Mouse (Mus musculus) left cerebral cortex, postnatal 14 days (tissue): ENCODE results near the gene Cox17. TPM values are rescaled to one million over a fixed set of nuclear protein-coding genes. Genes with fewer than 3 reads are reported as not detected.

Experiments
- DNase-seq, 2 experiments: peaks; one replicate each; pipeline ENCODE4 v3.0.0; 2021 to 2022; ENCODE audit warnings: low spot score in 2 of 2, mixed read lengths in 1 of 2
- intact Hi-C: fragments of 180-260 bp; cut with DNase I; formaldehyde crosslinking; loops from one replicate; pipeline ENCODE4 v1.15.1; 2025
- total RNA-seq, 2 experiments: library from RNA; stranded (reverse); gene quantifications; 2 replicates each; pipeline ENCODE4 v1.2.3; 2021

The Cox17 gene
- total RNA-seq, 2 experiments from 2014 or later = 88.0 to 89.4 TPM

- no peak for DNase-seq
- intact Hi-C loops = loop anchor here (10.0 kb wide), 1 partner anchor 105 kb away; no protein-coding TSS in a partner anchor
These were observed 33.1 kb downstream of the Cox17 start for GRCm38 (mm10) chr16:38379926-38380325.

DNA sequence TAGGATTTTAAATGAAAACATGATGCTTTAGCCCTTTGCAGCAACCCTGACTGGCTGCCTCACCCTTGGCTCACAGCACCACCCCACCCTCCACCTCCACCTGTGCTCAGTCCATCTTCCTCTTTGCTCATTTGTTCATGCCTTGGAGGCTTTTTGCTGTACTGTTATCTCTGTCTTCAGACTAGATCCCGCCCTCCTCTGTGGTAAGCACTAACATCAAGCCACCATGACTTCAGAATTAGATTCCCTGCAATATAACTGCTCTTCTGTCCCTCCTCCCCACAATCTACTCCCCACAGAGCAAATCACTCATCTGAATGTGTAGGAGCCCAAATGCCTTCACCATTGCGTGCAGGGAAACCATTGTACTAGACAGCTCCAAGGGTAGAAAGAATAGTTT is 36.9 kb downstream of the Cox17 start:
- intact Hi-C loops = no loop called here

DNA sequence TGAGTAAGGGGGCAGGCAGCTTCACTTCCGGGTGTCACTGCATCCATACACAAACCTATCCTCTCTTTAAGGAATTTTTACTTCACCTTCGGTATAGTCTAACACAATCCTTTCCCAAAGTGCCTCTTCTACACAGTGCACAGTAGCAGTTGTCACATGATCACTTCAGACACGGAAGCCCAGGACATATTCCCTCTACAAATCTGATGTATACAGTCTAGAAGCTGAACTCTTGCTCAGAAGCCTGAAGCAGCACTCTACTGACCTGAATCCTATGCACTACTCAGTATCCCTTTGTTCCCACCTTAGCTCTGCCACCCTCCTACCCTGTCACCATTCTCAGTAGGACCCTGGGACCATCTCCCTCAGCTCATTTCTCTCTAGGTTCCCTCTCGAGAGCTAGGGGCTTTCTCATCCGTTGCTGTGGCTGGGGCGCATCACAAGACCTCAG is 38.4 kb downstream of the Cox17 start:
- no peak for DNase-seq
- intact Hi-C loops = no loop called here

More for the DNA sequence above, 36.9 kb downstream of the Cox17 start:
- DNase-seq = no peak

DNA sequence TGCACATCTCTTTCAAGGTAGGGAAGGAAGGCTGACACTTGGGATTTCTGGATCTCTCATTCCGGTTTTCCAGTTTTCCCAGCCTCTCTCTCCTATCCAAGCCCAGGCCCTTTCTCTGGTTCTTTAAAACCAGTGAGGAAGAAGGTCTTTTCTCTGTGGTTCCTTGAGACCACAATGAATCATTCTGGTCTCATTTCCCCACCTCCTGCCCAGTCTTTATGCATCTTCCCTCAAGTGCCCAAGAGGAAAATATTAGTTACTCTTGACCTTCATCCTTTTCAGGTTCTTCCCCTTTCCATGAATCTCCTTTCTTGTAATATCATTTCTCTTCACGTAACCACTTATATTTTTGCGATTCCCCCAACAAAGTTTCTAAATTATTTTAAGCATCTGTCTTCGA is 38.9 kb downstream of the Cox17 start:
- intact Hi-C loops = no loop called here
- DNase-seq = no peak

DNA sequence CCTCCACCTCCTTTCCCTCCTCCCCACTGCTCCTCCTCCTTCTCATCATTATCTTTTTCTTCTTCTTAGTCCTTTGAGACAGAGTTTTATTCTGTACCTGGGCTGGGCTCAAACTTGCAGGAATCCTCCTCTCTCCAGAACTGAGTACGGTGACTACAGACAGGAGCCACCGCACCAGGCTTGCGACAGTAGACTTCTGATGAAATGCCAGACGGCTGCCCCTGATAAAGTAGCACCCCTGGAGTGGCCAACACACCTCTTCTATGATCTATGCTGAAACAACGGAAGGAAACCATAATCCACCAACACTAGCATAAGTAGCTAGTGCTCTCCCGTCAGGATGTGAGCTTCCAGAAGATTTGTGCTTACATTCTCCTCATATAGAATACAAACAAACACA is 40.6 kb downstream of the Cox17 start:
- DNase-seq = no peak
- intact Hi-C loops = no loop called here

DNA sequence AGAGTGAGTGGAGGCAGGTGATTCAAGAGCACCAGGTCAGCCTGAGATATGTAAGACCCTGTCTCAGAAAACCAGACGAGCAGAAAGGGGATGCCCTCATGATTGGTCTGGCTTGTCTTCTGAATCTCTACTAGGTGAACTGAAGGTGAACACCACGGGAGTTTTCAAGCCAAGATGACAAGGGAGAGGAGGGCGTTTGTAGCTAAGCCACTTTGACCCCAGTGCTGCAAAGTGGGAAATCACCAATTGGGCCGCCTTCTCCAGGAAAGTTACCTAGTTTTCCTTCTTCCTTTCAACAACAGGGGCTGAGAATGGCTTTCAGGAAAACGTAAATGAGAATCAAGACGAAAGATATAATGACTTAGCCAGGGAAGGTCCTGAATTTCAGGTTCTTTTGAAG is 42.0 kb downstream of the Cox17 start:
- no peak for DNase-seq
- intact Hi-C loops = no loop called here

DNA sequence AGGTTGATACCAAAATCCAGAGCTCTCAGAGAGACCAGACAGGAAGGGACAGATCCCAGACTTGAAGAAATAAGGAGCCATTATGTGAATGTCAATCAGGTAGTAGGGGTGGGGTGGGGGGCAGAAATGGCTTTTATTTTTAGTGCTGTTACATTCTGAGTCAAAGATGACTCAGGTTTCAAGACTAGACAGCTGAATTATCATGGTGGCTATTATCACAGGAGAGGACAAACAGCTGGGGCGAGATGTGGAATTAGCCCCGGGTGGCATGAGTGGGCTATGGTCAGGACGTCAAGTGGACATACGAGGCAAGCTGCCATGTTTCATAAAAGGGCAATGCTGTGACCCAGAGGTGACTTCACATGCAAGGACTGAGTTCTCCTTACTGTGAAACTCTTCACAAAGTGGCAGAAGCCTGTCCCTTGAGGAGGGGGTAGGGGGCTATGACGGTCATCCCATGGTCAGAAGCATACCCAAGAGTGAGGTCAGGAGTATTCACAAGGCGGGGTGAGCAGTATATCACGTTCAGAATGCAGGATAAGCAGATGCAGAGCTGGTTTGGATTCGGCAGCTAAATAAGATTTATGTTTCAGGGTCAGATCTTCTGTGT is 42.6 kb downstream of the Cox17 start:
- intact Hi-C loops = no loop called here
- no peak for DNase-seq

DNA sequence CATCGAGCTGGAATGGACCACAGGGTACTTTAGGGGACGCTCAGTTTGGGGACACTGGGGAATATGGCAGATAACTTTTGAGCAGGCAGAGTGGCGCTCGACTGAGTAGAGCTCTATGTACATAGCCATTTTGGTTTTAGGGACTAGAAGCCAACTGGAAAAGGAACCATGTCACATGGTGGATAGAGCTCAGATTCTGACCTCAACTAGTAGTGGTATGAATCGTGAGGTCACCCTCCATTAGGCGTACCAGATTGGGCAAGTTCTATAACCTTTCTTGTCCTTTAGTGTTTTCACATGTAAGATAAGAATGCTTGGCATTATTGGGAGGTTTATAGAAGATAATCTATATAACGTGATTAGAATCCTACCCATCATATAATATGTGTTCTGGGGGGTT is 43.5 kb downstream of the Cox17 start:
- intact Hi-C loops = no loop called here
- DNase-seq = no peak

DNA sequence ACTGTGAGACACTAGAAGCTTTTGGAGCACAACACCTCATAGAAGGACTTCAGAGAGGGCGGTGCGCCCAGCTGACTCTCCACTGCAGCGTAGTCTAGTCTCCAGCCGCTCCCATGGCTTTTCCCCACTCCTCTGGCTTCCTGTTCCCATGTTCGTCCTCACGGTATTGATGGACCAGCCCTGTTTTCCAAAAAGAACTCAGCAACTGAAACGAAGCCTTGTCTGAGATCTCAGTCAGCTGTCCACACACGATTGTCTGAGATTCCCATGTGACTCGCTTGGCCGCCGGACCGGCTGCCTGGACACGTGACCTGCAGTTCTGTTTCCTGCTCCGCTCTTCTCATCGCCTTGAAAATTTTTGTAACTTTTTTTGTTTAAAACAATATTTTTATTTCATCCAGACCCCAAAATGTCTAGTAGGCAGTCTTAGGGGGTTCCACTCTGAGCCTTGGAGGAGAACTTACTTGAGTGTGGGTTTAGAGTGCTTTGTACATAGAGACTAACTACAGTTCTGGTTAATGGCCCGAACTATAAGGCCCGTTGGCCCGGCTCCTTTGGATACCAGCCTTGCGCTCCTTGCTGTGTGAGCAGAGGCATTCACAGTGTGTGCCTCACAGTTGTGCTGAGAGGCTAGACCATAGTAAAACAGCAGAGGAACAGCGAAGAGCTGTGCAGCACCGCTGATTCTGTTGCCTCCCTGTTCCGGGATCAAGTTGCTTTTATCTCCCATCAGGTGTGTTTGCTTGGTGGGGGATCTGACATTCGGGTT is 45.5 kb downstream of the Cox17 start:
- intact Hi-C loops = no loop called here
- no peak for DNase-seq

GRCm38 (mm10) chr16:38394191-38394618 is 47.4 kb downstream of the Cox17 start:
- intact Hi-C loops = no loop called here
- no peak for DNase-seq

DNA sequence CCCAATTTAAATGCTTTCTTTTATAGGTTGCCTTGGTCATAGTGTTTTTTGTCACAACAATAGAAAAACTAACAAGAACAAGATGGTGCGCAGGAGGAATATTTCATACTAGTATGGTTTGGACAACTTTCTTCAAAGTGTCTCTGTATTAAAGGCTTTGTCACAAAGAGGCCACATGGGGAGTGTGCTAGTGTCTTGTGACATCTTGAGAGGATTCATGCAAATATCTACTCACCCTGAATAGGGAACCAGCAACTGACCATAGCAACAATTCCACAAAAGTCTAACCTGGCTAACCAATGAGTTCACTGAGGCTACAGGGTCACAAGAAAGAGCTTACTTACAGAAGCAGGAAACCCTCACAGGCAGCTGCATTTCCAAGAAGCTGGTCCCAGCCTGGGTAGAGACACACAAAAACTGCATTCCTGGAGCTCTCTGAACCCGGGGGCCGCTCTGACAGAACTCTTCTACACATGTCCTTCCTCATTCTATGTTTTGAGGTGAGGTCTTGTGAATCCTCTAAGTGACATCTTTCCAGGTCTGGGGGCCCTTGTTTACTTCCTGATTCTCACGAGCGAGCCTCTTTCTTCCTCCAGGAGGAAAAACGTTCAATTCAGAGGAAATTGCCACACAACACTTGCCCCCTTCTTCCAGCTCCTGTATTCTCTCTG is 48.4 kb downstream of the Cox17 start:
- intact Hi-C loops = no loop called here
- no peak for DNase-seq

- DNase-seq = peak in 1 of 2 experiments; percentile 40
These were observed 49.4 kb downstream of the Cox17 start for GRCm38 (mm10) chr16:38396155-38396554.

DNA sequence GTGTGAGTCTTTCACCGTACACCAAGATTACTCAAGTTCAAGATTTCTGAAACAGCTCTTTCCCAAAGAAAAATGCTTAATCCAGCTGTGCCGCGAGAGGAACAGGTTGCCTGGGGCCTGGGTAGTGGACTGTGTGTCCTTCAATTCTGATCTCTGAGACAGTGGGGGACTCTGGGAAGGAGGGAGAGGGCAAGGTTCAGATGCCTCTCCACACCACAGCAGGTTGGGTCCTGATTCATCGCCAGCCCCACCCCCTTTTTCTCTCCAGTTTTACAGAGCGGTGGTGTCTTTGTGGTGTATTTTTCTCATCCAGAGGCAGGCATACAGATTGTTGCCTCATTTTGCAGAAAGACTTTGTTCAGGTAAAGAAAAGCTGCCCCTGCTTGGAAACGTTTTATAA is 51.5 kb downstream of the Cox17 start:
- intact Hi-C loops = no loop called here
- DNase-seq = no peak

More at GRCm38 (mm10) chr16:38396155-38396554, 49.4 kb downstream of the Cox17 start:
- intact Hi-C loops = no loop called here

GRCm38 (mm10) chr16:38399076-38399475 is 52.3 kb downstream of the Cox17 start:
- intact Hi-C loops = no loop called here
- DNase-seq = no peak

GRCm38 (mm10) chr16:38399531-38400231 is 52.9 kb downstream of the Cox17 start:
- intact Hi-C loops = no loop called here

DNA sequence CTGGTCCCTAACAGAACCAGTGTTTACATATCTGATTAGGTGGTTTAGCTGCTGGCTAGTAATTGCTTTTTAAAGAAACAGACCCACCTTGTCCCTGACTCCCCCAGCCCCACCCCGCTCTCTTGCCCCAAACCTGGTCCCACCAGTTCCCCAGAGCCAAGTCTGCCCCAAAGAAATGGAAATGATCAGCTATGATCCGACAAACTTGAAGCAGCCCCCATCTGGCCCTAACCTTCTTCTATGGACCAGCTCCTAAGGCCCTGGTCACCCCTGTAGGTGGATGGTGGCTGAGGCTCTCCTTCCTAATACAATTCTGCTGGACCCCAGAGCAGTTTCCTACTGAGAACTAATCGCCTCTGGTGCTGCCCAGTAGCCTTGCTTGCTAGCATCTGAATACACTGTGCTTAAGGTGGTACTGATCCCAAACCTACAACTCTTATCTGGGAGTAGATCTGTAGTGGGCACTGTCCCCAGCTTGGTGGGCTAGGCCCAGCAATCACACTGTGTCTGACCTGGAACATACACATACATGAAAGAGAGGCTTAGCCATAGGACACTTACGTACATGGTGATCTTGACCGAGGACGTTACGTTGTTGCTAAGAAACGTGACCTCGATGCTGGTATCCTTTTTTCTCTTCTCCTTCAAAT is 53.6 kb downstream of the Cox17 start:
- DNase-seq = no peak
- intact Hi-C loops = no loop called here

More at GRCm38 (mm10) chr16:38399531-38400231, 52.9 kb downstream of the Cox17 start:
- peak; percentile 38 to 51 for DNase-seq

- intact Hi-C loops = no loop called here
- DNase-seq = no peak
These were observed 54.7 kb downstream of the Cox17 start for GRCm38 (mm10) chr16:38401468-38401867.
